In genomic region chr16:32214804-32215576, GRCm38 (mm10) we compare ENCODE assay signal across 17 mouse cellular contexts. TPM values are rescaled to one million over a fixed set of nuclear protein-coding genes. Genes with fewer than 3 reads are reported as not detected.
DNase-seq lines count a peak whose midpoint lies in the region; ATAC-seq and TF ChIP-seq lines count a peak whose summit lies in the region.
"Had no signal": no experiment of that assay in that cellular context is flagged by ENCODE, and none has a peak within 500 bp of the region (broad histone marks: within the 10 kb centered on the region; RNA-seq: fewer than 3 reads in every experiment).

No protein-coding gene starts in this region.

- WGBS in small intestine, adult 2 months: 66% methylated on average over 17 of the region's 17 CpGs
- WGBS in hindbrain, embryonic 16.5 days: 82% methylated on average over 17 of the region's 17 CpGs

- TF ChIP-seq POLR2A in small intestine, adult 2 months (IDR thresholded peaks at IDR 0.05; ENCODE audit: low read depth, low read length): no peak

- peaks cover 4% of the 10 kb centered on the region for H3K27me3 ChIP-seq in megakaryocyte, embryonic 14.5 days (replicated peaks)
- no peaks in the 10 kb centered on the region for H3K27me3 ChIP-seq in small intestine, adult 2 months (ENCODE audit: control insufficient read depth, insufficient read depth, low read length)
- H3K27me3 ChIP-seq in hindbrain, embryonic 16.5 days (replicated peaks; ENCODE audit: control insufficient read depth, insufficient read depth, low read length): no peaks in the 10 kb centered on the region
- H3K27me3 ChIP-seq: limb, embryonic 15.5 days; midbrain, embryonic 12.5 days had no signal

- H3K4me2 ChIP-seq in hindbrain, embryonic 16.5 days (ENCODE audit: low read length): no peak overlapping the region
- H3K4me2 ChIP-seq: limb, embryonic 15.5 days; midbrain, embryonic 12.5 days had no signal

- H3K4me3 ChIP-seq in megakaryocyte, embryonic 14.5 days (replicated peaks): peak overlapping the region; percentile 23
- peak overlapping the region; percentile 22; the same call in 1 of the 2 replicates for H3K4me3 ChIP-seq in small intestine, adult 2 months (ENCODE audit: low read depth, low read length)
- H3K4me3 ChIP-seq in hindbrain, embryonic 16.5 days (ENCODE audit: low read length): no peak overlapping the region
- H3K4me3 ChIP-seq: embryonic facial prominence, embryonic 10.5 days; forebrain, embryonic 10.5 days; limb, embryonic 15.5 days; midbrain, embryonic 12.5 days had no signal

- TF ChIP-seq CTCF in small intestine, adult 2 months (IDR thresholded peaks at IDR 0.05; ENCODE audit: extremely low read depth, insufficient read length, insufficient replicate concordance, low read depth, low read length): no peak

- peak; percentile 13 for DNase-seq in adrenal gland, postnatal 10 days
- DNase-seq in adrenal gland, adult (ENCODE audit: inconsistent age in 2 of 2, low spot score in 1 of 2): no peak
- peak; percentile 55 for DNase-seq in induced T-regulatory cell, adult 2 months (ENCODE audit: low read depth)
- DNase-seq in thymus, postnatal 0 days (ENCODE audit: low spot score): no peak
- DNase-seq: adrenal gland, postnatal 36 days; cerebellum, adult 18-20 months; kidney, adult 8-10 months; thymus, postnatal 14 days had no signal

- no peak overlapping the region for H3K27ac ChIP-seq in small intestine, adult 2 months (ENCODE audit: insufficient read depth, low read depth, low read length)
- H3K27ac ChIP-seq in hindbrain, embryonic 16.5 days (ENCODE audit: low read depth, low read length): no peak overlapping the region
- H3K27ac ChIP-seq: embryonic facial prominence, embryonic 10.5 days; forebrain, embryonic 10.5 days; limb, embryonic 15.5 days; midbrain, embryonic 12.5 days had no signal

- peaks cover 6% of the 10 kb centered on the region; the same call in 1 of the 2 replicates for H3K9me3 ChIP-seq in megakaryocyte, embryonic 14.5 days
- H3K9me3 ChIP-seq in hindbrain, embryonic 16.5 days (ENCODE audit: control insufficient read depth, low read length): no peaks in the 10 kb centered on the region
- H3K9me3 ChIP-seq: limb, embryonic 15.5 days had no signal

- no peaks in the 10 kb centered on the region for H3K36me3 ChIP-seq in megakaryocyte, embryonic 14.5 days (replicated peaks; ENCODE audit: low read length)
- no peaks in the 10 kb centered on the region for H3K36me3 ChIP-seq in small intestine, adult 2 months (ENCODE audit: control insufficient read depth, insufficient read depth, low read length)
- no peaks in the 10 kb centered on the region for H3K36me3 ChIP-seq in hindbrain, embryonic 16.5 days (ENCODE audit: control insufficient read depth, insufficient read depth, low read length)
- H3K36me3 ChIP-seq: embryonic facial prominence, embryonic 10.5 days; forebrain, embryonic 10.5 days; limb, embryonic 15.5 days; midbrain, embryonic 12.5 days had no signal

- ATAC-seq in megakaryocyte, adult 5-6 weeks (ENCODE audit: poor library complexity, severe bottlenecking): no peak
- no peak for ATAC-seq in hindbrain, embryonic 16.5 days

- H3K4me1 ChIP-seq in megakaryocyte, embryonic 14.5 days: peaks cover 19% of the 10 kb centered on the region
- H3K4me1 ChIP-seq in small intestine, adult 2 months (ENCODE audit: control insufficient read depth, insufficient read depth, insufficient read length, low read length): no peaks in the 10 kb centered on the region
- no peaks in the 10 kb centered on the region for H3K4me1 ChIP-seq in hindbrain, embryonic 16.5 days (ENCODE audit: control insufficient read depth, insufficient read depth, low read depth, low read length)
- H3K4me1 ChIP-seq: embryonic facial prominence, embryonic 10.5 days; forebrain, embryonic 10.5 days; limb, embryonic 15.5 days; midbrain, embryonic 12.5 days had no signal

- no peak overlapping the region for H3K9ac ChIP-seq in hindbrain, embryonic 16.5 days (ENCODE audit: low read depth, low read length)
- H3K9ac ChIP-seq: limb, embryonic 15.5 days; midbrain, embryonic 12.5 days had no signal

RNA-seq across cellular contexts. Expression of gene Fbxo45, which starts 32.0 kb away (rescaled TPM):
- total RNA-seq in adrenal gland, postnatal 10 days (2021): 10 to 100 TPM; 18.2 to 20.0 TPM
- polyA plus RNA-seq in megakaryocyte, embryonic 14.5 days (2012; ENCODE audit: insufficient read depth, low replicate concordance): 0.95 and 2.2 TPM in 2 replicates
- 10.9 and 13.9 TPM in 2 replicates for total RNA-seq in megakaryocyte, adult 5-6 weeks (2015)
- total RNA-seq in megakaryocyte, adult 5-6 weeks (2017): 15.4 TPM in 2 replicates
- polyA plus RNA-seq in small intestine, adult 2 months (2012; rRNA removed): 1.5 and 2.4 TPM in 2 replicates
- 8.8 and 11.9 TPM in 2 replicates for polyA plus RNA-seq in thymus, postnatal 0 days (2015; fragmentation: Nextera tagmentation; extraction: Ambion mirVana)
- polyA plus RNA-seq in hindbrain, embryonic 16.5 days (2015; fragmentation: Nextera tagmentation; extraction: Ambion mirVana): 5.6 and 6.0 TPM in 2 replicates

RNA-seq across cellular contexts. Expression of gene Wdr53, which starts 32.0 kb away (rescaled TPM):
- 10 to 100 TPM; 12.3 to 13.9 TPM for total RNA-seq in adrenal gland, postnatal 10 days (2021)
- polyA plus RNA-seq in megakaryocyte, embryonic 14.5 days (2012; ENCODE audit: insufficient read depth, low replicate concordance): 8.7 TPM in 1 of 2 replicates, not detected in the other
- total RNA-seq in megakaryocyte, adult 5-6 weeks (2015): 12.4 and 16.6 TPM in 2 replicates
- total RNA-seq in megakaryocyte, adult 5-6 weeks (2017): 19.4 and 19.8 TPM in 2 replicates
- 0.53 and 1.5 TPM in 2 replicates for polyA plus RNA-seq in small intestine, adult 2 months (2012; rRNA removed)
- 23.9 and 26.8 TPM in 2 replicates for polyA plus RNA-seq in thymus, postnatal 0 days (2015; fragmentation: Nextera tagmentation; extraction: Ambion mirVana)
- polyA plus RNA-seq in hindbrain, embryonic 16.5 days (2015; fragmentation: Nextera tagmentation; extraction: Ambion mirVana): 14.2 and 15.8 TPM in 2 replicates

RNA-seq across cellular contexts. Expression of gene Bex6, which starts 35.4 kb away (rescaled TPM):
- total RNA-seq in adrenal gland, postnatal 10 days (2021): not detected
- polyA plus RNA-seq in megakaryocyte, embryonic 14.5 days (2012; ENCODE audit: insufficient read depth, low replicate concordance): 1.3 TPM in 1 of 2 replicates, not detected in the other
- 57.1 and 61.1 TPM in 2 replicates for total RNA-seq in megakaryocyte, adult 5-6 weeks (2015)
- total RNA-seq in megakaryocyte, adult 5-6 weeks (2017): 45.7 and 49.7 TPM in 2 replicates
- not detected in 2 replicates for polyA plus RNA-seq in small intestine, adult 2 months (2012; rRNA removed)
- 4.1 and 6.6 TPM in 2 replicates for polyA plus RNA-seq in thymus, postnatal 0 days (2015; fragmentation: Nextera tagmentation; extraction: Ambion mirVana)
- not detected in 2 replicates for polyA plus RNA-seq in hindbrain, embryonic 16.5 days (2015; fragmentation: Nextera tagmentation; extraction: Ambion mirVana)
- total RNA-seq: adrenal gland, postnatal 36 days; layer of hippocampus, adult 8-10 months had no signal
- polyA plus RNA-seq: embryonic facial prominence, embryonic 10.5 days; midbrain, embryonic 12.5 days had no signal

RNA-seq across cellular contexts. Expression of gene Nrros, which starts 49.6 kb away (rescaled TPM):
- total RNA-seq in adrenal gland, postnatal 10 days (2021): 10 to 100 TPM; 11.0 to 16.4 TPM
- 75.8 and 110 TPM in 2 replicates for polyA plus RNA-seq in megakaryocyte, embryonic 14.5 days (2012; ENCODE audit: insufficient read depth, low replicate concordance)
- 194 and 211 TPM in 2 replicates for total RNA-seq in megakaryocyte, adult 5-6 weeks (2015)
- total RNA-seq in megakaryocyte, adult 5-6 weeks (2017): 134 and 165 TPM in 2 replicates
- polyA plus RNA-seq in small intestine, adult 2 months (2012; rRNA removed): 5.3 and 6.7 TPM in 2 replicates
- 94.5 and 99.5 TPM in 2 replicates for polyA plus RNA-seq in thymus, postnatal 0 days (2015; fragmentation: Nextera tagmentation; extraction: Ambion mirVana)
- 7.7 and 9.7 TPM in 2 replicates for polyA plus RNA-seq in hindbrain, embryonic 16.5 days (2015; fragmentation: Nextera tagmentation; extraction: Ambion mirVana)

RNA-seq across cellular contexts. Expression of gene Smco1, which starts 56.3 kb away (rescaled TPM):
- total RNA-seq in adrenal gland, postnatal 10 days (2021): under 1 TPM; 0.18 to 0.97 TPM
- polyA plus RNA-seq in megakaryocyte, embryonic 14.5 days (2012; ENCODE audit: insufficient read depth, low replicate concordance): not detected in 2 replicates
- not detected in 2 replicates for total RNA-seq in megakaryocyte, adult 5-6 weeks (2015)
- not detected in 2 replicates for total RNA-seq in megakaryocyte, adult 5-6 weeks (2017)
- not detected in 2 replicates for polyA plus RNA-seq in small intestine, adult 2 months (2012; rRNA removed)
- not detected in 2 replicates for polyA plus RNA-seq in thymus, postnatal 0 days (2015; fragmentation: Nextera tagmentation; extraction: Ambion mirVana)
- not detected in 2 replicates for polyA plus RNA-seq in hindbrain, embryonic 16.5 days (2015; fragmentation: Nextera tagmentation; extraction: Ambion mirVana)
- polyA plus RNA-seq: embryonic facial prominence, embryonic 10.5 days; limb, embryonic 15.5 days; midbrain, embryonic 12.5 days had no signal

Comparison
In these comparisons a context has a peak if more than half of its experiments do, and no peak if none do; other contexts are left out.
1. DNase-seq: peak in adrenal gland, postnatal 10 days (single experiment) and induced T-regulatory cell, adult 2 months (single experiment); none in adrenal gland, adult (0 of 2) and thymus, postnatal 0 days (single experiment).